Mouse (Mus musculus) spleen, adult 18-20 months (tissue): Measurements from ENCODE around the gene Ppp2r5e.
"Not testable (repeated sequence)": the region's sequence is repeated elsewhere in the genome, so short reads cannot be mapped to it uniquely, and the experiment has no call there.

ENCODE experiments used
- DNase-seq, 2 experiments: peaks; one replicate each; pipeline ENCODE4 v3.0.0; 2022; ENCODE audit warnings: mixed read lengths in 2 of 2

Gene Ppp2r5e

GRCm38 (mm10) chr12:75482015-75482414 lies 114.0 kb downstream of the Ppp2r5e start:
- no peak for DNase-seq

- DNase-seq, result no peak
These were observed 116.0 kb downstream of the Ppp2r5e start for GRCm38 (mm10) chr12:75480031-75480430.

GRCm38 (mm10) chr12:75479375-75479898 lies 116.6 kb downstream of the Ppp2r5e start:
- no peak for DNase-seq

GRCm38 (mm10) chr12:75478596-75478995 lies 117.4 kb downstream of the Ppp2r5e start:
- DNase-seq, result no peak

GRCm38 (mm10) chr12:75478117-75478516 lies 117.9 kb downstream of the Ppp2r5e start:
- no peak for DNase-seq

GRCm38 (mm10) chr12:75473021-75473420 lies 123.0 kb downstream of the Ppp2r5e start:
- DNase-seq, result no peak

- no peak for DNase-seq
These were observed 123.9 kb downstream of the Ppp2r5e start for GRCm38 (mm10) chr12:75472107-75472506.

- DNase-seq, result no peak
These were observed 128.2 kb downstream of the Ppp2r5e start for GRCm38 (mm10) chr12:75467814-75468213.

GRCm38 (mm10) chr12:75467127-75467526 lies 128.9 kb downstream of the Ppp2r5e start:
- DNase-seq, result no peak

- DNase-seq, result no peak
These were observed 129.8 kb downstream of the Ppp2r5e start for GRCm38 (mm10) chr12:75466206-75466605.

GRCm38 (mm10) chr12:75464016-75464769 lies 131.9 kb downstream of the Ppp2r5e start:
- DNase-seq, result peak in 1 of 2 experiments; percentile 7

GRCm38 (mm10) chr12:75460561-75460960 lies 135.5 kb downstream of the Ppp2r5e start:
- DNase-seq, result no peak

GRCm38 (mm10) chr12:75459656-75460055 lies 136.4 kb downstream of the Ppp2r5e start:
- DNase-seq, result no peak

- no peak for DNase-seq
These were observed 142.6 kb downstream of the Ppp2r5e start for GRCm38 (mm10) chr12:75453441-75453840.

GRCm38 (mm10) chr12:75453027-75453426 lies 143.0 kb downstream of the Ppp2r5e start:
- no peak for DNase-seq

GRCm38 (mm10) chr12:75450592-75450991 lies 145.5 kb downstream of the Ppp2r5e start:
- DNase-seq, result no peak

GRCm38 (mm10) chr12:75450011-75450410 lies 146.0 kb downstream of the Ppp2r5e start:
- no peak for DNase-seq

- no peak for DNase-seq
These were observed 146.5 kb downstream of the Ppp2r5e start for GRCm38 (mm10) chr12:75449475-75449966.

GRCm38 (mm10) chr12:75448921-75449320 lies 147.1 kb downstream of the Ppp2r5e start:
- peak in 1 of 2 experiments; percentile 16 for DNase-seq

GRCm38 (mm10) chr12:75446245-75446644 lies 149.8 kb downstream of the Ppp2r5e start:
- DNase-seq, result no peak

GRCm38 (mm10) chr12:75432400-75432799 lies 163.6 kb downstream of the Ppp2r5e start:
- not testable (repeated sequence) for DNase-seq

GRCm38 (mm10) chr12:75429685-75430396 lies 166.2 kb downstream of the Ppp2r5e start:
- DNase-seq, result no peak

GRCm38 (mm10) chr12:75428719-75429118 lies 167.3 kb downstream of the Ppp2r5e start:
- no peak for DNase-seq

- DNase-seq, result no peak
These were observed 170.2 kb downstream of the Ppp2r5e start for GRCm38 (mm10) chr12:75425882-75426281.
